Mouse (Mus musculus) ovary, adult 18-20 months (tissue): Measurements from ENCODE around the gene Ift43.

Experiments used
- DNase-seq: peaks from one replicate; pipeline ENCODE4 v3.0.0; 2022; ENCODE audit warnings: low spot score, mixed read lengths

Gene Ift43

DNA sequence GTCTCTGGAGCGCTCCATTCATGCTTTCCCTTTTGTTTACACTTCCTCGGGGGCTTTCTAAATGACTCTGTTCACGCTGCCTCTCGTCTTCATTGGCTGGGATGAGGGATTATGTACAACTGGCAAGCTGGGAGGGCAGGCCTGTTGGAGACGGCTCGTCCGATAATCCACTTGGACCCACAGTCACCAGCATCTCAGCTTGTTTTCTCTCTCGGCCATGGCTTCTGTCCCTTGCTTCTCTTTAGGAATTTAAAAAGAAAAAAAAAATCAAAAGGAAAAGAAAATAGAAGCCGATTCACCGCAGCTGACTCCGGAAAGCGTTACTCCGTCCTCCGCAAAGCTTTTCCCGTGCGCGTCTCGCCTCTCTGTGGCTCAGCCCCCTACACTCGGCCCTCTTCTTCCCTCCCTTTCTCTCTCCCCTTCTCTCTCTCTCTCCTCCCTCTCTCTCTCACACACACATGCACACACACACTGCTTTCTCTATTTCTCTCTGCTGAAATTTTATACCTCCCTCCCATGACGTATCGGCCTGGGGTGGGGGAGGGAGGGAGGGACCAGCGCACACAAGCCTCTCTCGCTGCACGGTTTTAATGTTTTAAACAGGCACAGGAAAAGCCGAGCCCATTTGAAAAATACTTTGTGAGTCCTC is 3.7 kb upstream of the Ift43 start, which contains the start of gene Tgfb3:
TSS of gene Tgfb3 (minus strand) at position 489 of the 649 bp plus-strand sequence.
- DNase-seq, result peak; percentile 50

DNA sequence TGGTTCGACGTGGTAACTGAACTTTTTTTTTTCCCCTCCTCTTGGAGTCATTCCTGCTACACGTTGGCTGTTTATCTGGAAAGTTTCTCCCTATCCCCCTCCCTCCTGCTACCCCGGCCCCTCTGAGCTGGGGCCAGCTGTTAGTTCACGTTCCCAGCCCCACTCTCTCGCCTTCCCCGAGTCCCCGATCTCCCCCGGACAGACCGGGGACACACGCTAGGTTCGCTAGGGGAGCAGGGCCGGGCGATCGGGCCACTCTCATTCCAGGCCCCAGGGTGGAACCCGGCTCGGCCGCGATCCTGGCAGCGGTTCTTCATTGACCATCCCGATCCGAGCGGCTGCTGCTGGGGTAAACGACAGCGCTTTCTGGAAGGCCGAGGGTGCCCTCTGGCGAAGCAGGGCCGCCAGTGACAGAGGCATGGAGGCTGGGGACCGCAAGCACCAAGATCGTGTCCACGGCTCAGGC is 3.1 kb upstream of the Ift43 start:
- DNase-seq, result peak; percentile 85

DNA sequence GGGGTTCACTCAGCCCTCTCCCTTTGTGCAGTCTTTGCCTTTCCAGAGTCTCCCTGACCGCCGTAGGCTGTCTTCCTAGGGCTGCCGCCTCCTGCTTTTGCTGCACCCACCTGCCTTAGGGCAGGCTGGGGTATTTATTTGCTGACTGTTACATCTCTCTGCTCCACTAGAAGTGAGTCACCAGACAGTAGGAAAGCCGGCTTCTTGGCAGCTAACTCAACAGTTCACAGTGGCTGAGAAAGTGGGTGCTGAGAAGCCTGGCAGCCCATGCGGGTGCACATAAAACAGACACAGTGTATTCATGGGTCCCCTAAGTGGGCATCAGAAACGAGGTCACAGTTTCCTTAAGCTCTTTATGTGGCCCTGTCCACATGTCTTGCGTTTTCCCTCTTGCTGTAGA is 3.5 kb downstream of the Ift43 start:
- DNase-seq, result no peak

DNA sequence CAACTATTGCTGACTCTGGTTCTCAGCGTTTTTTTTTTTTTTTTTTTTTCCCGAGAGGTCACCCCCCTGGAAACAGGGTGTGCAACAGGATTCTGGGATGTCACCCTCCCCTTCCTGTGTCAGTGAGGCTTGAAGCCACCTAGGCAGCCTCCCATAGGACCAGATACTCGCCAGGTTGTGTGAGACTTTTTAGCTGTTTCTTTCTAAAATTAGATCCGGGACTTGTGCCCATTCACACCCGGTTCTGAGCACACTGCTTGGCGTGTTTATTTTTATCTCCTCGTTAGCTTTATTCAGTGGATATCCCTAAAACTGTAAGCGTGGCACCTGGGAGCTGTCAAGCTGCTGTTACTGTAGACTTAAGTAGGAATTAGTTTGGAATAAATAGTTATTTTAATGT is 4.2 kb downstream of the Ift43 start:
- DNase-seq, result no peak

DNA sequence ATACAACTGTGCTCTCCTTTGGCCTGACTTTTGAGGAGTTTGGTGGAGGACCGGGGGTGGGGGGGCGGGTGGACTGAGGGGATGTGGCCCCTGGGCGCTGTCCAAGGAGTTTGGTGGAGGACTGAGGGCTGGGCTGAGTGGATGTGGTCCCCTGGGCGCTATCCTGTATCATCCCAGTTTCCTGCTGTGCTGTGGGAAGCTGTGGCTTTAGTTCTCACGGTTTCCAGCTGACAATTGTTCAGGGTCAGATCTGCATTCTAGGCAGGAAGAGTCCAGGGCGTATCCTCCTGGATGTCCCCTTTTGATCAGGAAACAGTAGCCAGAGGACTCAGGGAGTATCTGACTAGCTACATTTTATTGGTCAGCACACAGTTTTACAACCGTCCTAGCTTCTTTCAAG is 5.7 kb downstream of the Ift43 start:
- no peak for DNase-seq

DNA sequence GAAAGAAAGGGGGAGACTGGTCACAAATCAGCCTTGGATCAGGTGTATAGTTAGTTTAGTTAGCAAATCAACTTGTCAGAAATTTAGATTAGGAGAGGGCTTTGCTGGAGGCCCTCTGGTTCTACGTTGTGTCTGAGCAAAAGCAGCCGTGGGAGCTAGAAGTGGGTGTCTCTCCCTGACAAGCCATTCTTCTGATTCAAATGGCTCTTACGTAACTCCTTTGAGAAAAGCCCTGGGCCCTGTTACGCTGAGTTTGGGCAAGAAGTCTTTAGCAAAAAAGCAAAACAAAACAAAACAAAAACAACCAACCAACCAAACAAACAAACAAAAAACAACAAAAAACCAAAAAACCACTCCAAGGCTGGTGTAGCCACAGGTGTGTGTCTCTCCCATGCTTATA is 8.4 kb downstream of the Ift43 start:
- no peak for DNase-seq

DNA sequence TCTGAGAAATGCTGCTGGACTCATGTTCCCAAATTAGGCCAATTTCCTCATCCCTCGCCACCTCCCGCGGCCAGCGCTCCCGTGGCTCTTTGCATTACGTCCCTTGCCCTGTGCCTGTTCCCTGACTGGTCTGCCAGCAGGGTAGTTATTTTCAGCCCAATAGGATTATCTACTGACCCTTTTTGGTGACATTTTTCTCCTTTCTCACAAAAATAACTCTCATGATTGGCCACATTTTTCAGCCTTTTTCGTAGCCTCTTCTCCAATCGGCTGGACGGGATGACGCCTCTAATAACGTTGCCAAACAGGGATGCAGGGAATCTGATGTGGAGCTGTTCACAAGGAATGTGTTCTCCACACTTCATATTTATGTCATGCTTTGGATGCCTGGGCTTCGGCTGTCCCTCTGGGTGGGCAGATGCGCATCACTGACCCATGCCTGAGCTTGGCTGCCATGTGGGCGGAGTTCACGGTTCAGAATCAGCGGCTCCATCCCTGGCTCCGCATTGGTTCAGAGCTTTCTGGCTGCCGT is 9.3 kb downstream of the Ift43 start:
- no peak for DNase-seq

DNA sequence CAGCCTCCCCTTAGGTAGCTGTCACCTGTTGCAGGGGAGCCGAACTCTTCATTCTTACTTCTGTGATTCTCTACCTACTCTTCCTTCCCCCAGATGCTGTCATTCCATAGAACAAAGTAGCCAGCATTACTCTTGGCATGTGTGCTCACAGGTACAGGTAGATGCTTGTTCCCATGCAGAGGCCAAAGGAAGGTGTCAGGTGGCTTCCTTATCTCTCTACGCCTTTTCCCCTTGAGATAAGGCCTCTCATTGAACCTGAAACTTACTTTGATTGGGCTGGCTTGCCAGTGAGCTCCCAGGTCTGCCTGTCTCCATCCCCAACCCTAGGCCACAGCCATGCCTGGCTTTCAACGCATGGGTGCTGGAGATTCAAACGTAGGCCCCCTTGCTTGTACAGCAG is 11.7 kb downstream of the Ift43 start:
- no peak for DNase-seq

DNA sequence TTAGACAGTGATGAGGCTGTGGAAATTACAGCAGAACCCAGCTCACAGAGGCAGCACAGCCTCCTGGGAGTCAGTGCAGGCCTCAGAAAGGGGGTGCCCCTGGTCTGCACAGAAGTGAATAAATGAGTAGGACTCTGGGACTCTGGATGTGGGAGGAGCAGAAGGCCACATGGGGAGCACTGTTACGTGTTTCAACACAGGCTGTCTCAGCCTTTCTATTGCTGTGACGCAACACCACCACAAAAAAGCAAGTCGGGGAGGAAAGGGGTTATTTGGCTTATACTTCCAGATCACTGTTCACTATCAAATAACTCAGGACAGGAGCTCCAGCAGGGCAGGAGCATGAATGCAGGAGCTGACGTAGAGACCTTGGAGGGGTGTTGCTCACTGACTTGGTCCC is 13.5 kb downstream of the Ift43 start:
- DNase-seq, result no peak

DNA sequence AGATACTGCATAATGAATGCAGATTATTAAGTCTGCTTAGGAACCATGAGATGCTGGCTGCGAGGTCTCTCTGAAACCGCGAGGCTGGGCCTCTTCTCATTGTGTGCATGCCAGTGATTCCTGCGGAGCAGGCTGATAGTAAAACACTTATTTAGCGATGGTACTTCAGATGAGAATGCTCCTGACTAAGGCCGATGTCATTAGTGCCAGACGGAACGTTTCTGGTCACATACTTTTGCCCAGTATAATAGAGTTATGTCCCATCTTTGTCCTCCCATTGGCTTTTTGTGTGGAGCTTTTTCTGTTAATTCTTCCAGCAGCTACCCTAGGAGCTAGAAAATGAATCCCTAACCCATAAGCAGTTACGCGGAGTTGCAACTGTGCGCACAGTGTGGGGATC is 15.4 kb downstream of the Ift43 start:
- DNase-seq, result no peak

DNA sequence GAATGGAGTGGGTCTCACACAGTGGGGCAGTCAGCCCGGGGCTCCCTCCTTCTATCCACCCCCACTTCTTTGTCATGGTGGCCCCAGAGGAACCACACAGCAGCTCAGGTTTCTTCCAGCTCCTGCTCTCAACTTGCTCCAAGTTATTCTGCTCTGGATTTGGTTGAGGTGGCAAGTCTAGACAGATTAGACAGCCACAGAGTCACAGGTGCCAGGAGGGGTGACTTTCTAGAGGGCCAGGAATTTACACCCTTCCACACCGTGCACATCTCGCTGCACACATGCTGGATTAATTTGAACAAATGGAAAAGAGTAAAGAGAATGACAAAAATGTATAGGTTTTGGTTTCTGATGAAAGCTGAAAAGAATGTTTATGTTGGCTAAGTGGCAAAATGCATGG is 18.4 kb downstream of the Ift43 start:
- DNase-seq, result no peak

DNA sequence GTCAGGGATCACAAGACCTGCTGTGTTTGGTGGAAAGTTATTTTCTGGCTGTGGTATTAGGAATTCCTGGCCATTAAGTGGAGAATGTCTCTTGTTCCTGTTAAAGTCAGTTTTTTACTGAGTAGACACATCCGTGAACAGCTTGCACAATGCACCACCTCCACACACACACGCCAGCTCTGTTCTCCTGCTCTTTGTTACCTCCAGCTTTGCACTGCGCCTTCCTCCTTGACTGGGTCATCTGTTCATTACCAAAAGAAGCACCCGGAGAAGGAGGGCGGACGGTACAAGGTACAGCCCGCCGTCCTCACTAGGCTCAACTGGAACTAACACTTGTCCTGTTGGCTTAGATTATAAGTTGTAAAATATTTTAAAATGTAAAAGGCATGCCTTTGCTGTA is 20.3 kb downstream of the Ift43 start:
- no peak for DNase-seq

DNA sequence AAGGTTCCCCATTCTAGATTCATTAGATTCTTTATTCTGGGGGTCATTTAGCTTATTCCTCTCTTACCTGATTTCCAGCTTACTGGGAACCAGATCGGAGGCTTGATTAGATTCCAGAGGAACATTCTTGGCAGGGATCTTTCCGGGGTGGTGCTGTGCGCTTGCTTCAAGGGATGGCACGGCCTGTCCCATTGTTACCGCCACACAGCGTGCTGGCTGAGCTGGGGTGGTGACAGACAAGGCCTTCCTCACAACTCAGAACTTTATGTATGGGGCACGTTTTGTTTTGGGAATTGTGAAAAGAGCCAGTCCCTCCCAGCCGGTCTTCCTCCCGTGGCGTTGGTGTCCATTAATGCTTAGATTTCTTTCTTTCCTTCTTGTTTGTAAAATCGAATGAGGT is 21.1 kb downstream of the Ift43 start:
- DNase-seq, result no peak

DNA sequence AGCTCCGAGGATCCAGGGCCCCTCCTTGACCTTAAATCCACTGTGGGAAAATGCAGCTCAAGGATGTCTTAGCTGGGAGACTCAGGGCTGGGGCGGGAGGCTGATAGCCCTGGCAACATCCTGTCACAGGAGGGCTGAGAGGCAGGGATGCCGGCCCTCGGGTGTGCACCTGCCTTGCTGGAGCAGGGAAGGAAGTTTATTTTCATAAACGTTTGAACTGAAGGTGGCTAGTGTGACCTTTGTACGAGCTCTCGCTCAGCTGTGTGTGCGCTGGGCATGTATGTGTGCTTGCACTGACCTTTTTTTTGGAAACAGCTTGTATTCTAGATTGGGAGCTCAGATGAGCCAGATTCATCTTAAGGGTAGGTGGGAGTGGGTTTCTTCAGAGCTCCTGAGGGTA is 21.5 kb downstream of the Ift43 start:
- no peak for DNase-seq

DNA sequence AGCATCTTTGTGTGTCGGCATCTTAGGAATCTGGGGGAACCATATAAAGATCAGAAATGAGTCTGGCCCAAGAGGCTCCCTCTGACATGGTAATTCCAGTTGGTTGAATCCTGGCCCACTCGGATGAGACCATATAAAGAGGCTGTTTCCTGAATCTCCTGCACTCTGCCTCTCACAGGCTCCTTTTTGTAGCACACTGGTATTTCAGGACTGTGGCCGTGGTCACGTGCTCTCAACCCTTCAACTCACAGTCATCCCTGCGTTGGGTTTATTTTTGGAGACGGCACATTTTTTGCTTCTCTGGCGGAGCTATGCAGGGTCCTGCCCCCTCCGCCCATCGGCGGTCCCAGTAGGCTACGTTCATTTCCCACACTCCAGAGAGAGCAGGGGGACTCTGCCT is 22.0 kb downstream of the Ift43 start:
- DNase-seq, result no peak

DNA sequence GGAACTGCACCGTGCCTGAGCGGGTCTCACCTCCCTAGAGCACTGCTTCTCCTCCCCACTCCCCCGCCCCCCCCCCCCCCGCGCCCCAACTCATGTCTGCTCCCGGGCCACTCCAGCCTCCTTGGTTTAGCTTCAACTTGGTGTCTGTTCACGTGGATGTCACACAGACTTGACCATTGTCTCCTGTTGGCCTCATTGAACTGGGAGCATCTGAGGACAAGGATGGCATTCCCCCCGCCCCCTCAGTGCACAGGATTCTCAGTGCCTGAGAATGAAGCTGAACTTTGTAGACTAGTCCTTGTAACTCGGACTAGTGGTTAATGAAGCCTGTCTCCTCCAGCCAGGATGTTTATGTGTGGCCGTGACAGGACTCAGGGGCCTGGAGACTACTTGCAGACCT is 23.2 kb downstream of the Ift43 start:
- DNase-seq, result no peak

DNA sequence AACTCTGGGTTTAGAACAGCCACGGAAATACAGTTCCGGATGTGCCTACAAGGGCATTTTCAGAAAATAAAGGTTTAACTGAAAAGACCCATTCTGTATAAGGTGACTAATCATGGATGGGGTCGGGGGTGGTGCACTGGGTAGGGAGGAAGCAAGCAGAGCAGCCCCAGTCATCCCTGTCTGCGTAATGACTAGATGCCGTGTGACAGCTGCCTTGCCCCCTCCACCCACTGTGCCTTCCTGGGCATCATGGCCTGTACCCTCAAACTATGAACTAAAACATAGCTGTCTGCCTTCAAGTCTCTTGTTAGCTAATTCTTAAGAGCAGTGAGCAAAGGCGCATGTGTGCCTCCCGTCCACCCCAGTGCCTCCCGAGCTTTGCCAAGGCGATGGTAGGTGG is 23.7 kb downstream of the Ift43 start:
- no peak for DNase-seq

DNA sequence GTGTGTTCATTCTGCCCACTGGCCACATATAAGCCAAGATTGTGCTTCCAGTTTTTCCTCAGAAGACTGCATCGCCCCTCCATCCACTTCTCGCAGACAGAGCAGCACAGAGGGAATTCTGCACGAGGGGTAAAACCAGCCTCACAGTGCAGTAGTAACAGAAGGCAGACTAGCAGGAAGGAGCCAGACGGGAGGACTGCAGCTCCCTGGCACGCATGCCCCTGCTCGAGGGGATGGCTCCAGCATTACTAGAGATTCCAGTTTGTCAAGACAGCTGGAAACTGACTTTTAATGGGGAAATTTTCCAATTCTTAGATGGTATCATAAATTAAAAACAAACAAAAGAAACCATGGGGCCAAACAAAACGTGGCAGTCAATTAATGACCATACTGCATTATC is 25.3 kb downstream of the Ift43 start:
- DNase-seq, result no peak

DNA sequence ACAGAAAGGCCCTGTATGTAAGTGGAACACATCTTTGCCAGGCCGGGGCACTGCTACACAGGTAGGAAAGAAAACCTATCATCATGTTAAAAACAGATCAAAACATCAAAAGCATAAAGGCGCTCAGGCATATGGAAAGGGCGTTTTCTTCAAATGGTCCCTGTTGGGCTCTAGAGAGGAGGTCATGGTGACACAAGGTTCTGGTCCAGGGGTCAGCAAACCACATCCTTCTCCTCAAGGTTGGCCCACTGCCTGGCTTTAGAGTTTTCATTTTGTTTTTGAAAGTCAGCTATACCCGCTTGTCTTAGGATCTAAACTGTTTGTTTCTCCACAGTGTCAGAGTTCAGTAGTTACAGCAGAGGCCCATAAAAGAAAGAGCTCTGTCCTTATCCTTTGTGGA is 27.2 kb downstream of the Ift43 start:
- DNase-seq, result no peak

DNA sequence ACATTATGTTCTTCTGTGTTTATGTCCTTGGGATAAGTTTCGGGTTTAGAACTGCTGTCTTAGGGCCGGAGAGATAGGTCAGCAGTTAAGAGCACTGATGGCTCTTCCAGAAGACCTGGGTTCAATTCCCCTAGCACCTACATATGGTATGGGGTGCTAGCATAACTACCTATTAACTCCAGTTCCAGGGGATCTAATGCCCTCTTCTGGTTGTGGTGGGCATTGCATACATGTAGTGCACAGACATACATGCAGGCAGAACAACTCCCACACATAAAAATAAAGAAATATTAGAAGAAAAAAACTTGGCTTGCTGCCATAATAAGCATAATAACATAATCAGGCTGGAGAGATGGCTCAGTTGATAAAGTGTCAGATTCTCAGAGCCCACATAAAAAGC is 28.3 kb downstream of the Ift43 start:
- no peak for DNase-seq

DNA sequence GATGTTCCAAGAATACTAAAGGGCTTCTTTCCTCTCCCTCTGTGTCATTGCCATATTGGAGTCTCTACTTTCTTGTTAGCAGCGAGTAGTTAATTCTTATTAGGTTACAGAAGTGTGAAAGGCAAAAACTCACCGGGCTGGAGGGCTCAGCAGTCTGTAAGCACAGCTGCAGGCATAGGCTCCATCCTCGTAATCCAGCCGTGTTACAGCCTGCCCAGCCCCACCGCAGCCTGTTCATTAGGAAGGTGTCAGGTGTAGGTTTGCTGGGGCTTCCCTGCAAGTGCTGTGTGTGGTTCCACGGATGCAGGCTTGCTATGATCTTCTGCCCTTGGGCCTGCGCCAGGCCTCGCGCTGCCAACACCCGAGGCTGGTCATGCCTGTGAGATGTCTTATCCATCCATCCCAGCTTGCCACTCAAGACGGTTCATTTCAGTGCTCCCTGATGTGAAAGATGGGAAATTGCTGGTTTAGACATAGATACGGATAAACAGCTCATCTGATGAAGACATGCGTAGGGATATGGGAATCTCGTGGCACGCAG is 34.0 kb downstream of the Ift43 start:
- no peak for DNase-seq

DNA sequence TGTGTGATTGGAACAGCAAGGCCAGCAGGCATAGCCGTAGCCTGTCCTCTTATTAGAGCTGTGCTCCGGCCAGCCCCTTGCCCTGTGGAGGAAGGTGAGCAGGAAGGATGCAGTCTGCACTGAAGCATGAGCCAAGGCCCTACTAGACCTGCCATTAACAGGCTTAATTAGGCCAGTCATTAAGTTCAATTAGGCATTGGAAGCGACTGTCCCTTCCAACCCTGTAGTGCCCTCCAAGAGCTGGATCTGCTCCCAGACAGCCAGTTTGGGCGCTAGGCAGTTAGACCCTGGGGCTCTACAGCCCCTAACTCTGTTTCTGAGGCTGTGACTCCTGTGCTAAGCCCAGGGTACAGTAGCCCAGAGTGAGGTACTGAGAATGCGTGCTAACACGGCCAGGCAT is 41.7 kb downstream of the Ift43 start:
- DNase-seq, result no peak

DNA sequence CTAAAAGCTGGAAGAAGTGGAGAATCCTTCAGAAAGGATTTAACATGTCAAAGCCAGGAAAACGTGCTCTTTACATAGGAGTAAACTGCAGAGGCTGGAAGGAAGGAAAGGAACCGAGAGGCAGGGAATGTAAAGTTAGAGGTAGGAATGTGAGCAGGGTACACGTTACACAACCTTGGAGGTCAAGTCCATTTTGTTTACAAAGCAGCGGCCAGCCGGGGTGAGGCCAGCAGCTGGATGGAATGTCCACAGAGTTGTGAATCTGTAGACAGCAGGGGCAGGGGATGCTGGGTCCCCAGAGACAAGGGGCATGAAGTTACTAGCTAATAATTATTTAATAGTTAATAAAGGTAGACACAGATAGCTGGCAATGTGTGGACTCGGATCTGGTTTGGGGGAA is 45.8 kb downstream of the Ift43 start:
- no peak for DNase-seq

DNA sequence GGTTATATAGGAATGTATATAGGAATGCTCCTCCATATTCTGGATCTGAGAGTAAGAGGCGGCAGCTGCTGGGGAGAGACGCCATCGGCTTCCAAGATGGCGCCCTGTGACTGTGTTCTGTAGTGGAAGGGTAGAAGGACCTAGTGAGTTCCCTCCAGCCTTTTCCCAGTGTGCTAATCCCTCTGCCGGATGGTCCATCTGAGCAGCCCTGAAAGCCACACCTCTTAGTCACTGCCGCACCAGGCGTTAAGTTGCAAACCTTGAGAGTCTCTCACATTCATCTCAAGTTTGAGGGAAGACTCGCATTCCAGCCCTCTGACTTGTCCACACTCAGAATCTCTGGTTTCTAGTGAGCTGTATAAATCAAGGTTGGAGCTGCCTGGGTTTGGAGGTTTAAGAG is 46.7 kb downstream of the Ift43 start:
- no peak for DNase-seq
